Mouse (Mus musculus) limb, embryonic 12.5 days (tissue): ENCODE measurements around the gene Ntan1. TPM values are rescaled to one million over a fixed set of nuclear protein-coding genes. Genes with fewer than 3 reads are reported as not detected.
"Not testable (repeated sequence)": the region's sequence is repeated elsewhere in the genome, so short reads cannot be mapped to it uniquely, and the experiment has no call there.

Experiments
- ATAC-seq: fragments of 200-750 bp; cut with Nextera tagmentation; 2 replicates; pipeline ENCODE4 v1.8.0; 2017; ENCODE audit warnings: low read depth, moderate TSS enrichment; ENCODE audit not compliant: insufficient number of reproducible peaks, insufficient read depth, low FRiP score, low TSS enrichment
- H3K27ac ChIP-seq: fragments of 300-500 bp; sonication (generic); 2 replicates; pipeline ENCODE4 v1.5.1; 2016; ENCODE audit warnings: mild to moderate bottlenecking, moderate library complexity
- H3K27me3 ChIP-seq: fragments of 300-500 bp; sonication (generic); 2 replicates; pipeline ENCODE4 v1.6.1; 2016; ENCODE audit warnings: mild to moderate bottlenecking, moderate library complexity
- H3K36me3 ChIP-seq: fragments of 300-500 bp; sonication (generic); 2 replicates; pipeline ENCODE4 v1.6.1; 2016; ENCODE audit warnings: mild to moderate bottlenecking, moderate library complexity
- H3K4me1 ChIP-seq: fragments of 300-500 bp; sonication (generic); replicated peaks from 2 replicates; pipeline ENCODE4 v1.6.1; 2016
- H3K4me2 ChIP-seq: fragments of 300-500 bp; sonication (generic); 2 replicates; pipeline ENCODE4 v1.6.1; 2016; ENCODE audit warnings: mild to moderate bottlenecking, moderate library complexity
- H3K4me3 ChIP-seq: fragments of 300-500 bp; sonication (generic); replicated peaks from 2 replicates; pipeline ENCODE4 v1.5.1; 2016; ENCODE audit warnings: mild to moderate bottlenecking
- H3K9ac ChIP-seq: fragments of 300-500 bp; sonication (generic); replicated peaks from 2 replicates; pipeline ENCODE4 v1.6.1; 2016; ENCODE audit warnings: mild to moderate bottlenecking, moderate library complexity
- H3K9me3 ChIP-seq: fragments of 300-500 bp; sonication (generic); 2 replicates; pipeline ENCODE4 v1.6.1; 2016; ENCODE audit warnings: mild to moderate bottlenecking, moderate library complexity
- WGBS: fragments of 180-500 bp; shearing (Covaris S2); methylation state at CpG from one replicate; pipeline ENCODE4 v1.1.7; 2016; 5-methylcytosine and 5-hydroxymethylcytosine counted together
- polyA plus RNA-seq: library from polyadenylated mRNA; unstranded; fragments of >200 nt; fragmentation: Nextera tagmentation; extraction: Ambion mirVana; gene quantifications from 2 replicates; pipeline ENCODE4 v1.2.1, GENCODE M21; 2016

The Ntan1 gene
- polyA plus RNA-seq, 1 experiment from 2014 or later = 183 TPM

DNA sequence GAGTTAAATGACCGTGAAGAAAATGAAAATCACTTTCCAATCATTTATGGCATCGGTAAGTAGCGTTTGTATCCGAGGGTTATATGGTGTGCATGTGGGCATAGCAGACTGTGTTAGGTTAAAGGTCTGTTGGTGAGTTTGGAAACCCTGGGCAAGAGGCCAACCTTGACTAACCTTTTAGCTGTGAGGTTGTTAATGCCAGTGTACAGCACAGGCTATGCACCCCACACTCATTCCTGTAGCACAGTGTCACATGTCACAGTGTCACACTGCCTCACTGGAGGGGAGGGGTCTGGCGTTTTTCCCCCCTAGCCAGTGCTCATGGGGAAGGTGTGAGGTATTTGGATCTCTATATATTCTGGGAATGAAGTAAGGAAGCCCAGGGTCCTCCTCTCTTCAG lies 13.0 kb downstream of the Ntan1 start:
- no peak for ATAC-seq
- Histone ChIP-seq H3K4me2 (no peak overlapping the region), H3K27me3 (no peaks in the 10 kb centered on the region), H3K4me1 (no peaks in the 10 kb centered on the region), H3K9ac (no peak overlapping the region), H3K27ac (no peak overlapping the region), H3K36me3 (peaks cover 95% of the 10 kb centered on the region), H3K4me3 (no peak overlapping the region), H3K9me3 (no peaks in the 10 kb centered on the region)
- 87% methylated on average over 5 of the region's 5 CpGs for WGBS

DNA sequence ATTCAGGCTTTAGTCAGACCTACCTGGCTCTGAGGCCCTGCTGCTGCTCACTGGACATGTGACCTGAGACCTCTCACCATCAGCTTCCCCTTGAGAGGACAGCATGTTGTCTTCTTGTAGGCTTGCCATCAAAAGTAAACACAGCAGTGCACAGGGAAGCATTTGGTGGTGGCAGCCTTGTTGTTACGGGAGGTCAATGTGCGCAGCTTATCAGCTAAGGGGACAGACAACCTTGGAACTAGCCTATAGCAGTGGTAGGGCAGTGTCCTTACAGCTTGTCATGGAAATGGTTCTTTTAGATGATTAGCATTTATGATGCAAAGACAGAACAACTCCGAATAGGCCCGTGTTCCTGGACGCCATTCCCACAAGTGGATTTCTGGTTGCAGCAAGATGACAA lies 15.7 kb downstream of the Ntan1 start:
- H3K4me1 ChIP-seq = no peaks in the 10 kb centered on the region
- no peak overlapping the region for H3K9ac ChIP-seq
- no peak overlapping the region for H3K4me3 ChIP-seq
- no peaks in the 10 kb centered on the region for H3K27me3 ChIP-seq
- 96% methylated on average over 5 of the region's 5 CpGs for WGBS
- H3K27ac ChIP-seq = no peak overlapping the region
- no peak for ATAC-seq
- no peaks in the 10 kb centered on the region for H3K9me3 ChIP-seq
- no peak overlapping the region for H3K4me2 ChIP-seq
- peaks cover 99% of the 10 kb centered on the region for H3K36me3 ChIP-seq

DNA sequence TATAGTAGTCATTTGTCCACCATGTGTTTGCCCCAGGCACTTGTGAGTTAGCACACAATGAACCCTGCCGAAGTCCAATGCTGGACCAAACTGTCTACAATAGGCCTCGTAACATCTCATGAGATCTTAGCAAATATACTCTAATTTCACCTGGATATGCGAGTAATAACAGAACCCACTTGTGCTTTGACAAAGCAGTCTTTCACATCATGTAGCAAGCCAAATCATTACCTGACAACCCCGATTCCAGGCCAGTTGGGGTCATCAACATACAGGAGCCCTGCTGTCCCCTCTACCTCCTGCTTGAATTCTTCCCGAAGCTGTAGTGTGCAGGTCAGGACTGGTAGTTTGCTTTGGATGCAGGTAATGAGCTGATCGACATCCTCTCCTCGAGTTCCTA lies 21.4 kb downstream of the Ntan1 start:
- Histone ChIP-seq H3K27ac (no peak overlapping the region), H3K9me3 (no peaks in the 10 kb centered on the region), H3K4me2 (no peak overlapping the region), H3K36me3 (peaks cover 94% of the 10 kb centered on the region), H3K27me3 (no peaks in the 10 kb centered on the region), H3K9ac (no peak overlapping the region), H3K4me3 (no peak overlapping the region), H3K4me1 (no peaks in the 10 kb centered on the region)
- ATAC-seq = no peak
- WGBS = 91% methylated on average over 7 of the region's 7 CpGs

DNA sequence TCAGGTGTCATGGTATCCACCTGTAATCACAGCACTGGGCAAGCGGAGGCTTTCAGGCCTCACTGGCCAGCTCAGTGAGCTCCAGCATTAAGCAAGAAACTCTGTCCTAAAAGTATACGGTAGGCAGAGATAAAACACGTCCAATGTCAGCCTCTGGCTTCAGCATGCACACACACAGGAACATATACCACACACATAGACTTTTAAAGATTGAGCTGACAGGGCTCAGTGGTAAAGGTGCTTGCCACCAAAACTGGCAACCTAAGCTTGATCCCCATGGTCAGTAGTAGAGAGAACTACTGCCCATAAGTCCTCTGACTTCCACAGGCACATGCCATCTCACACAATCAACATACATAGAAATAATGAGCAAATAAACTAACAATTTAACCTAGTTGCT lies 22.3 kb downstream of the Ntan1 start:
- WGBS = 91% methylated on average over 3 of the region's 3 CpGs
- no peak for ATAC-seq
- Histone ChIP-seq H3K4me1 (no peaks in the 10 kb centered on the region), H3K27ac (no peak overlapping the region), H3K27me3 (no peaks in the 10 kb centered on the region), H3K4me2 (no peak overlapping the region), H3K9me3 (no peaks in the 10 kb centered on the region), H3K36me3 (peaks cover 95% of the 10 kb centered on the region), H3K9ac (no peak overlapping the region), H3K4me3 (no peak overlapping the region)

DNA sequence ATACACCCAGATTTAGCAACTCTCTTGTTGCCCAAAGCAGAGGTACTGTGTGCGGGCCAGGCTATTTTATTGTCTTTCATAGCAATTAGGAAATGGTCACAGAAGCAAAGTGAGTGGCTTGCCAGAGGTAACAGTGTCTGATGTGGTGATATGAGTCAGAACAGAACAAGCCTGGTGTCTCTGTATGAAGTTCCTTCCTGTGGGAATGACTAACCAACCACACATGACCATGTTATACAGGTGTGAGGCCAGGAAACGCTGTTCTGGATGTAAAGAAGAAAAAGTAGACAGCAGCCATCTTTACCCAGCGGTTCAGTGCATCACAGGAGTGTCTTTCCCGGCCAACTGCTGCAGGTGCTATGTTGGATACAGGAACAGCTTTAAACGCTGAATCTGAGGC lies 26.4 kb downstream of the Ntan1 start:
- no peaks in the 10 kb centered on the region for H3K27me3 ChIP-seq
- 93% methylated on average over 5 of the region's 5 CpGs for WGBS

DNA sequence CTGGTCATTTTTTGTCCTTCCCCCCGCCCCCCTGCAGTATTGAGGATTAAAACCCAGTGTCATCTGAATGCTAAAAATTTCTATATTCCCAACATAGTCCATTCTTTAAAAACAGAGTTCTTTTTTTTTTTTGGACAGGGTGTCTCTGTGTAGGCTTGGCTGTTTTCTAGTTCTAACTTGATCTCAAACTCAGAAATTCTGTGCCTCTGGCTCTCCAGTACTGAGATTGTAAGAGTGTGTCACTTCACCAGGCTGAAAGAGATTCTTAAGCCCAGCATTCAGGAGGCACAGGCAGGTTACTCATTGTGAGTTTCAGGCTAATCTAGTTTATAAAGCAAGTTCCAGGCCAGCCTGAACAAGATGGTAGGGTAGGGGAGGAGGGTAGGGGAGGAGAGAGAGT lies 28.0 kb downstream of the Ntan1 start:
- Histone ChIP-seq H3K4me2 (no peak overlapping the region), H3K9ac (no peak overlapping the region), H3K4me1 (no peaks in the 10 kb centered on the region), H3K9me3 (no peaks in the 10 kb centered on the region), H3K27me3 (no peaks in the 10 kb centered on the region), H3K36me3 (peaks cover 72% of the 10 kb centered on the region), H3K27ac (no peak overlapping the region), H3K4me3 (no peak overlapping the region)
- 95% methylated on average over 1 of the region's 1 CpGs for WGBS
- ATAC-seq = no peak

More for the DNA sequence above, 26.4 kb downstream of the Ntan1 start:
- Histone ChIP-seq H3K27ac (no peak overlapping the region), H3K4me1 (no peaks in the 10 kb centered on the region), H3K9me3 (no peaks in the 10 kb centered on the region), H3K9ac (no peak overlapping the region), H3K4me2 (no peak overlapping the region), H3K4me3 (no peak overlapping the region), H3K36me3 (peaks cover 81% of the 10 kb centered on the region)
- no peak for ATAC-seq

DNA sequence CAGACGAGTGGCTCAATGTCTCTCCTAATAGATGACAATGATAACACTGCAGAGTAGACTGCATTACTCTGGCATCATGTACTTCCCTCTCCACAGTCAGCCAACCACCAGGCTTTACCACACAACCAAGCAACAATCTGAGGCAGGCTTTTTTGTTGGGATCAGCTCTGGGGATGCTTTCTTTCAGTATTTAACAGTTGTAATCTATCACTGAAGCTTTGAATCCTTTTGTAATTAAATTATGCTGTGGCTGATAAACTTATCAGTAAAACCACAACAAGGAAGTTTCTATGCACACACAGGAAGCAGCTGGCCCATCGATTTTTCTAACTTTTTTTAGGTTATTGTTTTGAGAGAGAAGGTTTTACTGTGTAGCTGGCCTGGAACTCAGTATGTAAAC lies 29.7 kb downstream of the Ntan1 start:
- 83% methylated on average over 2 of the region's 2 CpGs for WGBS
- Histone ChIP-seq H3K9me3 (no peaks in the 10 kb centered on the region), H3K4me2 (no peak overlapping the region), H3K27ac (no peak overlapping the region), H3K27me3 (no peaks in the 10 kb centered on the region), H3K9ac (no peak overlapping the region), H3K4me1 (no peaks in the 10 kb centered on the region), H3K4me3 (no peak overlapping the region), H3K36me3 (peaks cover 68% of the 10 kb centered on the region)
- ATAC-seq = no peak

DNA sequence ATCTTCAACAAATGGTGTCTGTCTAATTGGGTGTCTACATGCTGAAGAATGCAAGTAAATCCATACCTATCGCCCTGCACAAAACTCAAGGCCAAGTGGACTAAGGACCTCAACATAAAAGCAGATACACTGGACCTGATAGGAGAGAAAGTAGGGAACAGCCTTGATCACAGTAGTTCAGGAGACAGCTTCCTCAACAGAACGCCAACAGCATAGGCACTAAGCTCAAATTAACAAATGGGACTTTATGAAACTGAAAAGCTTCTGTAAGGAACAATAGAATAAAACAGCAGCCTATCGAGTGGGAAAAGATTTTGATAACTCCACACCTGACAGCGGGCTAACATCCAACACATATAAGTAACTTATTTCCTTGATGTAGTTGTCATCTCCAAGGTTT lies 32.8 kb downstream of the Ntan1 start:
- peaks cover 62% of the 10 kb centered on the region for H3K36me3 ChIP-seq
- ATAC-seq = no peak
- H3K4me2 ChIP-seq = no peak overlapping the region
- H3K9ac ChIP-seq = no peak overlapping the region
- H3K27ac ChIP-seq = no peak overlapping the region
- WGBS = 93% methylated on average over 4 of the region's 4 CpGs
- H3K4me1 ChIP-seq = no peaks in the 10 kb centered on the region
- H3K9me3 ChIP-seq = no peaks in the 10 kb centered on the region
- no peak overlapping the region for H3K4me3 ChIP-seq
- no peaks in the 10 kb centered on the region for H3K27me3 ChIP-seq

DNA sequence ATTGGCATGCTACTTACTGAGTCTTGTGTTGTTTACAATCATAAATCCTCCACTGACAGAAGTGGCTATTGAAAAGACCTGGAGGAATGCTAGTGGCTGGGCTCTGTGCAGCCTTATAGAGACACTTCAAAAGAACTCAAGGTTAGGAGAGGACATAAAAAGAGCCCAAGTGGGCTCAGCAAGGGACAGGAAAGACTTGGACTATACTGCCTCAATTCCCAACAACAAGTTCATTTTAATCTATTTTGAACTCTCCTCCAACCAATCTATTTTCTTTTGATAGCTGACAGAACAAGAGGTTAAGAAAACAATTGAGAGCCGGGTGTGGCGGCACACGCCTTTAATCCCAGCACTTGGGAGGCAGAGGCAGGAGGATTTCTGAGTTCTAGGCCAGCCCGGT lies 35.2 kb downstream of the Ntan1 start:
- no peak overlapping the region for H3K4me2 ChIP-seq
- peaks cover 64% of the 10 kb centered on the region for H3K36me3 ChIP-seq
- no peaks in the 10 kb centered on the region for H3K4me1 ChIP-seq
- 98% methylated on average over 4 of the region's 4 CpGs for WGBS
- no peak overlapping the region for H3K4me3 ChIP-seq
- no peak for ATAC-seq
- H3K27ac ChIP-seq = no peak overlapping the region
- no peak overlapping the region for H3K9ac ChIP-seq
- no peaks in the 10 kb centered on the region for H3K27me3 ChIP-seq
- no peaks in the 10 kb centered on the region for H3K9me3 ChIP-seq

DNA sequence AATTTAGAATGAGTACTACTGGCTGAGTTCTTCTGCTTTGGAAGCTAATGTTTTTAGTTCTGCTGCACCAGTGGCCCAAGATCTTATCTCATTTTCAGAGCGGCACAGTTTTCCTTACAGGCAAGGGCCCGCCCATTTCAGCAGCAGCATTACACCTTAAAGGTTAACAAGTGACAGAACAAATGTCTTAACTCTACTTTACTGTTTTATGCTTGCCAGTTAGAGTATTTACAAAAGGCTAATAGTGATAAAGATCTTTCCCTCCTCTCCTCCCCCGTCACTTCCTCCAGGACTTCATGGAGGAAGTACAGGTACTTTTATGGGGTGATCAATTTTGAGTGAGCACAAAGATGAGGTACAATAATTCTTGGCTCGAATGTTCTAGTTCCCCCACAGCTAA lies 47.4 kb downstream of the Ntan1 start:
- no peak overlapping the region for H3K9ac ChIP-seq
- H3K27ac ChIP-seq = no peak overlapping the region
- H3K4me1 ChIP-seq = peaks cover 7% of the 10 kb centered on the region; the same call in 1 of the 2 replicates
- no peak for ATAC-seq
- H3K27me3 ChIP-seq = no peaks in the 10 kb centered on the region
- WGBS = 61% methylated on average over 4 of the region's 4 CpGs
- H3K4me3 ChIP-seq = no peak overlapping the region
- no peak overlapping the region for H3K4me2 ChIP-seq
- no peaks in the 10 kb centered on the region for H3K9me3 ChIP-seq
- H3K36me3 ChIP-seq = peaks cover 35% of the 10 kb centered on the region

DNA sequence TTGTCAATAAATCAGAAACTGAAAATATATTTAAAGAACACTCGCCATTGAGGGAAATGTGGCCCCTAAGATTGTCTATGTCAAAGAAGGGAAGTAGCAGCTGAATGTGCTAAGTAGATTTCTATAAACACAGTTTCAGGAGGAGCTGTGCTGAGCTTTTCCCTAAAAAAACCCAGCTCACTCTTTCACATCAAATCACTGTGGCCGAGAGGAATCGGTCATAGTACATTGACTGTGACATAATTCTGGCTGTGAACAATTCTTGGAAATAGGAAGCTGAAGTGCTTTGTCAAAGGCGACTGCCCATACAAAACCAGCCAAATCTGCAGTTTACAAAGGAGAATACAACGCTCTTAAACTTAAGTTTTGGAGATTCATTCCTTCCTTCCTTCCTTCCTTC lies 48.0 kb downstream of the Ntan1 start:
- H3K9me3 ChIP-seq = no peaks in the 10 kb centered on the region
- no peak overlapping the region for H3K27ac ChIP-seq
- no peak overlapping the region for H3K9ac ChIP-seq
- no peak for ATAC-seq
- peaks cover 39% of the 10 kb centered on the region for H3K36me3 ChIP-seq
- WGBS = 89% methylated on average over 5 of the region's 5 CpGs
- no peak overlapping the region for H3K4me3 ChIP-seq
- H3K4me2 ChIP-seq = no peak overlapping the region
- H3K4me1 ChIP-seq = peaks cover 7% of the 10 kb centered on the region; the same call in 1 of the 2 replicates
- no peaks in the 10 kb centered on the region for H3K27me3 ChIP-seq

DNA sequence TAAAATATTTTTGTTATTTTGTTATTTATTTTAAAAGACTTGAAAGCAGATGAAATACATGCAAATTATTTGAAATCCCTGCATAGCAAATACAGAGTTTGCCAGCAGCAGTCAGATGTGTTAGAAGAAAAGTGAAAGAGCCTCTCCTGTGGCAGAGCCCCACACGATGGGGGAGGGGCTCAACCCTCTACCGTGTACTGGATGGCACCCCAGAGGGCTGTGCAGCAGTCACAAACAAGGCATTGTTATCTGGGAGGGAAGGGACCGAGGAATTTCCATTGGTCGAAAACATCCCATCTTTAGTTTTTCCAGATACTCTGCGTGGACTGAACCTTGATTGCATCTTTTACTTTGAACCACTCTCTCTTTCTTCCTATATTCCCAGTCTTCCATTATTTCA lies 48.8 kb downstream of the Ntan1 start:
- 41% methylated on average over 5 of the region's 5 CpGs for WGBS
- 0 out of 2 replicates have a peak, but pooled peaks have one; percentile 52 for ATAC-seq
- H3K4me3 ChIP-seq, H3K9me3 ChIP-seq, H3K4me1 ChIP-seq, H3K9ac ChIP-seq, H3K27me3 ChIP-seq: not testable (repeated sequence)
- Histone ChIP-seq H3K4me2 (peak overlapping the region; percentile 58; the same call in 1 of the 2 replicates), H3K27ac (0 out of 2 replicates have a peak overlapping the region, but pooled peaks have one; percentile 53), H3K36me3 (peaks cover 43% of the 10 kb centered on the region)
